Mouse (Mus musculus): Measurements from ENCODE around the gene Nav3. TPM values are rescaled to one million over a fixed set of nuclear protein-coding genes. Genes with fewer than 3 reads are reported as not detected.

Gene Nav3
- polyA plus RNA-seq, 1 experiment from 2014 or later = 29.5 TPM

GRCm38 (mm10) chr10:109924136-109924535 is 531.9 kb downstream of the Nav3 start:
- peaks cover 4% of the 10 kb centered on the region; the same call in 1 of the 2 replicates for H3K4me1 ChIP-seq
- H3K4me3 ChIP-seq = no peak overlapping the region
- H3K9ac ChIP-seq (replicated peaks) = no peak overlapping the region
- no peak for ATAC-seq (replicated peaks)
- H3K27me3 ChIP-seq = no peaks in the 10 kb centered on the region
- no peaks in the 10 kb centered on the region for H3K36me3 ChIP-seq
- 81% methylated on average over 2 of the region's 2 CpGs for WGBS
- no peak overlapping the region for H3K27ac ChIP-seq (replicated peaks)
- H3K9me3 ChIP-seq = no peaks in the 10 kb centered on the region
- H3K4me2 ChIP-seq (replicated peaks) = no peak overlapping the region

- no peak overlapping the region for H3K4me3 ChIP-seq
- no peak overlapping the region for H3K9ac ChIP-seq (replicated peaks)
- no peak overlapping the region for H3K4me2 ChIP-seq (replicated peaks)
- peak; percentile 44; the same call in 1 of the 2 replicates for ATAC-seq (replicated peaks)
- 66% methylated on average over 11 of the region's 11 CpGs for WGBS
- H3K4me1 ChIP-seq = peaks cover 4% of the 10 kb centered on the region; the same call in 1 of the 2 replicates
- no peaks in the 10 kb centered on the region for H3K27me3 ChIP-seq
- H3K9me3 ChIP-seq = no peaks in the 10 kb centered on the region
- no peaks in the 10 kb centered on the region for H3K36me3 ChIP-seq
- H3K27ac ChIP-seq (replicated peaks) = no peak overlapping the region
These were observed 534.6 kb downstream of the Nav3 start for GRCm38 (mm10) chr10:109921368-109921767.

- Histone ChIP-seq H3K27me3 (no peaks in the 10 kb centered on the region), H3K4me1 (peaks cover 4% of the 10 kb centered on the region; the same call in 1 of the 2 replicates), H3K36me3 (no peaks in the 10 kb centered on the region), H3K27ac (replicated peaks) (no peak overlapping the region), H3K9me3 (no peaks in the 10 kb centered on the region), H3K4me2 (replicated peaks) (no peak overlapping the region), H3K9ac (replicated peaks) (no peak overlapping the region), H3K4me3 (no peak overlapping the region)
- 12% methylated on average over 6 of the region's 6 CpGs for WGBS
- peak; percentile 87 for ATAC-seq (replicated peaks)
These were observed 535.3 kb downstream of the Nav3 start for GRCm38 (mm10) chr10:109920607-109921187.

GRCm38 (mm10) chr10:109919515-109919914 is 536.5 kb downstream of the Nav3 start:
- Histone ChIP-seq H3K4me3 (no peak overlapping the region), H3K4me2 (replicated peaks) (no peak overlapping the region), H3K9ac (replicated peaks) (no peak overlapping the region), H3K27me3 (no peaks in the 10 kb centered on the region), H3K9me3 (no peaks in the 10 kb centered on the region), H3K36me3 (no peaks in the 10 kb centered on the region), H3K27ac (replicated peaks) (no peak overlapping the region), H3K4me1 (peaks cover 4% of the 10 kb centered on the region; the same call in 1 of the 2 replicates)
- WGBS = 41% methylated on average over 1 of the region's 1 CpGs
- ATAC-seq (replicated peaks) = no peak

- Histone ChIP-seq H3K4me1 (peaks cover 3% of the 10 kb centered on the region; the same call in 1 of the 2 replicates), H3K36me3 (no peaks in the 10 kb centered on the region), H3K9ac (replicated peaks) (no peak overlapping the region), H3K27ac (replicated peaks) (no peak overlapping the region), H3K9me3 (no peaks in the 10 kb centered on the region), H3K4me3 (no peak overlapping the region), H3K4me2 (replicated peaks) (no peak overlapping the region), H3K27me3 (no peaks in the 10 kb centered on the region)
- ATAC-seq (replicated peaks) = no peak
- 84% methylated on average over 4 of the region's 4 CpGs for WGBS
These were observed 548.8 kb downstream of the Nav3 start for GRCm38 (mm10) chr10:109907206-109907605.

- Histone ChIP-seq H3K9ac (replicated peaks) (no peak overlapping the region), H3K27ac (replicated peaks) (no peak overlapping the region), H3K9me3 (no peaks in the 10 kb centered on the region), H3K4me2 (replicated peaks) (no peak overlapping the region), H3K36me3 (no peaks in the 10 kb centered on the region), H3K27me3 (no peaks in the 10 kb centered on the region), H3K4me3 (no peak overlapping the region), H3K4me1 (peaks cover 3% of the 10 kb centered on the region; the same call in 1 of the 2 replicates)
- no peak for ATAC-seq (replicated peaks)
- 90% methylated on average over 6 of the region's 6 CpGs for WGBS
These were observed 549.6 kb downstream of the Nav3 start for GRCm38 (mm10) chr10:109906413-109906785.

- Histone ChIP-seq H3K4me2 (replicated peaks) (no peak overlapping the region), H3K9me3 (no peaks in the 10 kb centered on the region), H3K36me3 (no peaks in the 10 kb centered on the region), H3K4me1 (peaks cover 3% of the 10 kb centered on the region; the same call in 1 of the 2 replicates), H3K27me3 (no peaks in the 10 kb centered on the region), H3K27ac (replicated peaks) (no peak overlapping the region), H3K9ac (replicated peaks) (no peak overlapping the region), H3K4me3 (no peak overlapping the region)
- WGBS = 73% methylated on average over 9 of the region's 9 CpGs
- no peak for ATAC-seq (replicated peaks)
These were observed 550.2 kb downstream of the Nav3 start for GRCm38 (mm10) chr10:109905649-109906412.

GRCm38 (mm10) chr10:109904841-109905240 is 551.2 kb downstream of the Nav3 start:
- ATAC-seq (replicated peaks) = no peak
- Histone ChIP-seq H3K4me1 (peaks cover 3% of the 10 kb centered on the region; the same call in 1 of the 2 replicates), H3K9me3 (no peaks in the 10 kb centered on the region), H3K27me3 (no peaks in the 10 kb centered on the region), H3K27ac (replicated peaks) (no peak overlapping the region), H3K9ac (replicated peaks) (no peak overlapping the region), H3K36me3 (no peaks in the 10 kb centered on the region), H3K4me2 (replicated peaks) (no peak overlapping the region), H3K4me3 (no peak overlapping the region)
- WGBS = 94% methylated on average over 1 of the region's 1 CpGs

- Histone ChIP-seq H3K27me3 (no peaks in the 10 kb centered on the region), H3K4me2 (replicated peaks) (no peak overlapping the region), H3K27ac (replicated peaks) (no peak overlapping the region), H3K36me3 (no peaks in the 10 kb centered on the region), H3K4me1 (peaks cover 3% of the 10 kb centered on the region; the same call in 1 of the 2 replicates), H3K9ac (replicated peaks) (no peak overlapping the region), H3K9me3 (no peaks in the 10 kb centered on the region), H3K4me3 (no peak overlapping the region)
- WGBS = 74% methylated on average over 17 of the region's 17 CpGs
- no peak for ATAC-seq (replicated peaks)
These were observed 552.1 kb downstream of the Nav3 start for GRCm38 (mm10) chr10:109903701-109904555.

- H3K4me2 ChIP-seq (replicated peaks) = no peak overlapping the region
- H3K9ac ChIP-seq (replicated peaks) = no peak overlapping the region
- no peak for ATAC-seq (replicated peaks)
- H3K27me3 ChIP-seq = no peaks in the 10 kb centered on the region
- WGBS = 71% methylated on average over 4 of the region's 4 CpGs
- H3K4me3 ChIP-seq = no peak overlapping the region
- H3K36me3 ChIP-seq = no peaks in the 10 kb centered on the region
- no peaks in the 10 kb centered on the region for H3K9me3 ChIP-seq
- no peak overlapping the region for H3K27ac ChIP-seq (replicated peaks)
- peaks cover 3% of the 10 kb centered on the region; the same call in 1 of the 2 replicates for H3K4me1 ChIP-seq
These were observed 552.8 kb downstream of the Nav3 start for GRCm38 (mm10) chr10:109903241-109903640.

GRCm38 (mm10) chr10:109889171-109889475 is 566.9 kb downstream of the Nav3 start:
- 80% methylated on average over 3 of the region's 3 CpGs for WGBS

More at GRCm38 (mm10) chr10:109889171-109889475, 566.9 kb downstream of the Nav3 start:
- H3K9ac ChIP-seq (replicated peaks) = no peak overlapping the region
- H3K9me3 ChIP-seq = no peaks in the 10 kb centered on the region
- no peaks in the 10 kb centered on the region for H3K4me1 ChIP-seq
- H3K4me2 ChIP-seq (replicated peaks) = no peak overlapping the region
- H3K27me3 ChIP-seq = no peaks in the 10 kb centered on the region
- H3K36me3 ChIP-seq = no peaks in the 10 kb centered on the region
- no peak for ATAC-seq (replicated peaks)
- no peak overlapping the region for H3K4me3 ChIP-seq
- no peak overlapping the region for H3K27ac ChIP-seq (replicated peaks)
